Mouse (Mus musculus) erythroblast, embryonic 14.5 days (primary cell): ENCODE measurements around the gene Cldn14.

ENCODE experiments used
- GATA1 ChIP-seq: IDR thresholded peaks from 2 replicates; pipeline ENCODE4 v1.6.1; 2012; ENCODE audit warnings: low read length, inconsistent platforms, mixed read lengths
- TAL1 ChIP-seq: IDR thresholded peaks from 3 replicates; pipeline ENCODE4 v1.6.1; 2012; ENCODE audit warnings: low read length, inconsistent platforms, mixed read lengths

- TF ChIP-seq TAL1 (no peak), GATA1 (no peak)
Measured at GRCm38 (mm10) chr16:93944301-93944700, 64.3 kb downstream of the Cldn14 start.
